Mouse (Mus musculus) limb, embryonic 14.5 days (tissue): ENCODE results near the gene Gm5478. TPM values are rescaled to one million over a fixed set of nuclear protein-coding genes. Genes with fewer than 3 reads are reported as not detected.
"Not testable (repeated sequence)": the region's sequence is repeated elsewhere in the genome, so short reads cannot be mapped to it uniquely, and the experiment has no call there.

Experiments
- ATAC-seq: fragments of 200-750 bp; cut with Nextera tagmentation; 2 replicates; pipeline ENCODE4 v1.8.0; 2017; ENCODE audit warnings: low read depth, moderate number of reproducible peaks, moderate TSS enrichment; ENCODE audit not compliant: low FRiP score
- DNase-seq: peaks from one replicate; pipeline ENCODE4 v3.0.0-alpha.2; 2015; ENCODE audit warnings: low spot score
- H3K27ac ChIP-seq: fragments of 300-500 bp; sonication (generic); replicated peaks from 2 replicates; pipeline ENCODE4 v1.5.1; 2014; ENCODE audit warnings: low read depth, mild to moderate bottlenecking, low read length, moderate library complexity, mixed read lengths
- H3K27me3 ChIP-seq: fragments of 300-500 bp; sonication (generic); 2 replicates; pipeline ENCODE4 v1.6.1; 2014; ENCODE audit warnings: low read length, mixed read lengths; ENCODE audit not compliant: control insufficient read depth, insufficient read depth
- H3K36me3 ChIP-seq: fragments of 300-500 bp; sonication (generic); 2 replicates; pipeline ENCODE4 v1.6.1; 2014; ENCODE audit warnings: mild to moderate bottlenecking, low read length, moderate library complexity, mixed read lengths; ENCODE audit not compliant: control insufficient read depth, insufficient read depth
- H3K4me1 ChIP-seq: fragments of 300-500 bp; sonication (generic); 2 replicates; pipeline ENCODE4 v1.6.1; 2014; ENCODE audit warnings: antibody characterized with exemption, low read length, mixed read lengths; ENCODE audit not compliant: control insufficient read depth, insufficient read depth
- H3K4me2 ChIP-seq: fragments of 300-500 bp; sonication (generic); replicated peaks from 2 replicates; pipeline ENCODE4 v1.6.1; 2014; ENCODE audit warnings: low read depth, mild to moderate bottlenecking, low read length, moderate library complexity; ENCODE audit not compliant: severe bottlenecking
- H3K4me3 ChIP-seq: fragments of 300-500 bp; sonication (generic); replicated peaks from 2 replicates; pipeline ENCODE4 v1.5.1; 2014; ENCODE audit warnings: low read length
- H3K9ac ChIP-seq: fragments of 300-500 bp; sonication (generic); 2 replicates; pipeline ENCODE4 v1.6.1; 2014; ENCODE audit warnings: mild to moderate bottlenecking, low read depth, low read length, moderate library complexity; ENCODE audit not compliant: severe bottlenecking
- H3K9me3 ChIP-seq: fragments of 300-500 bp; sonication (generic); 2 replicates; pipeline ENCODE4 v1.6.1; 2016; ENCODE audit warnings: low read length; ENCODE audit not compliant: control insufficient read depth
- POLR2A ChIP-seq: fragments of 200-500 bp; IDR thresholded peaks from 2 replicates; pipeline ENCODE4 v1.8.0; 2012; ENCODE audit warnings: inconsistent platforms, mild to moderate bottlenecking, moderate library complexity, borderline replicate concordance; ENCODE audit not compliant: insufficient read depth, insufficient read length; ENCODE audit errors: extremely low read depth
- WGBS: fragments of 180-500 bp; shearing (Covaris S2); extraction: QIAGEN DNeasy Blood & Tissue Kit; methylation state at CpG from one replicate; pipeline ENCODE4 v1.1.7; 2014; 5-methylcytosine and 5-hydroxymethylcytosine counted together
- polyA plus RNA-seq, 2 experiments: library from polyadenylated mRNA; depleted of rRNA in 1 of 2; stranded (reverse) in 1 of 2; unstranded in 1 of 2; fragments of >200 nt; fragmentation: Nextera tagmentation in 1 of 2; extraction: Ambion mirVana in 1 of 2; gene quantifications; 2 replicates each; pipeline versions ENCODE4 v1.2.1 to v1.2.3; 2012 to 2014

Gm5478 gene
- polyA plus RNA-seq (2012; rRNA removed) (not detected in 2 replicates), polyA plus RNA-seq (2014; fragmentation: Nextera tagmentation; extraction: Ambion mirVana) (not detected in 2 replicates)

GRCm38 (mm10) chr15:101647280-101647679 is at the start of gene Gm5478:
TSS of gene Gm5478 (minus strand) at chr15:101647380.
- no peaks in the 10 kb centered on the region for H3K27me3 ChIP-seq
- DNase-seq (no peak), ATAC-seq (no peak)
- no peak within 1 kb of the TSS for H3K27ac ChIP-seq
- TF ChIP-seq POLR2A: no peak
- H3K4me1 ChIP-seq: no peaks in the 10 kb centered on the region
- H3K4me2 ChIP-seq: no peak within 1 kb of the TSS
- H3K9ac ChIP-seq: no peak within 1 kb of the TSS
- H3K9me3 ChIP-seq: no peaks in the 10 kb centered on the region
- 79% methylated on average over 3 of the region's 3 CpGs for WGBS
- H3K36me3 ChIP-seq: no peaks in the 10 kb centered on the region
- no peak within 1 kb of the TSS for H3K4me3 ChIP-seq

- Histone ChIP-seq H3K9me3 (no peaks in the 10 kb centered on the region), H3K4me3 (no peak within 1 kb of the TSS), H3K4me2 (no peak within 1 kb of the TSS), H3K27me3 (no peaks in the 10 kb centered on the region), H3K4me1 (no peaks in the 10 kb centered on the region), H3K9ac (no peak within 1 kb of the TSS), H3K27ac (no peak within 1 kb of the TSS), H3K36me3 (no peaks in the 10 kb centered on the region)
- 71% methylated on average over 5 of the region's 5 CpGs for WGBS
- DNase-seq: no peak
- no peak for TF ChIP-seq POLR2A
- ATAC-seq: no peak
Observed at GRCm38 (mm10) chr15:101694207-101694606, 47.0 kb upstream of the Gm5478 start, which contains the start of gene Krt6a. TSS of gene Krt6a (minus strand) at chr15:101694307.

- H3K9me3 ChIP-seq, H3K27ac ChIP-seq, H3K9ac ChIP-seq, H3K4me3 ChIP-seq, DNase-seq, H3K36me3 ChIP-seq, H3K27me3 ChIP-seq, H3K4me2 ChIP-seq, ATAC-seq, H3K4me1 ChIP-seq: not testable (repeated sequence)
- 89% methylated on average over 5 of the region's 5 CpGs for WGBS
Observed at GRCm38 (mm10) chr15:101690460-101690859, 43.3 kb upstream of the Gm5478 start.

GRCm38 (mm10) chr15:101688161-101688560 is 41.0 kb upstream of the Gm5478 start:
- DNase-seq: no peak
- H3K27me3 ChIP-seq: no peaks in the 10 kb centered on the region
- WGBS: 70% methylated on average over 2 of the region's 2 CpGs

GRCm38 (mm10) chr15:101680187-101680586 is 33.0 kb upstream of the Gm5478 start, which contains the start of gene Krt6b:
TSS of gene Krt6b (minus strand) at chr15:101680287.
- no peaks in the 10 kb centered on the region for H3K9me3 ChIP-seq
- no peak within 1 kb of the TSS for H3K9ac ChIP-seq
- H3K36me3 ChIP-seq: no peaks in the 10 kb centered on the region
- no peak for DNase-seq
- no peak within 1 kb of the TSS for H3K27ac ChIP-seq
- no peaks in the 10 kb centered on the region for H3K27me3 ChIP-seq
- no peaks in the 10 kb centered on the region for H3K4me1 ChIP-seq
- no peak for TF ChIP-seq POLR2A
- H3K4me3 ChIP-seq: no peak within 1 kb of the TSS
- no peak within 1 kb of the TSS for H3K4me2 ChIP-seq
- no peak for ATAC-seq
- 94% methylated on average over 2 of the region's 2 CpGs for WGBS

More at GRCm38 (mm10) chr15:101688161-101688560, 41.0 kb upstream of the Gm5478 start:
- H3K4me1 ChIP-seq: no peaks in the 10 kb centered on the region
- no peak overlapping the region for H3K4me2 ChIP-seq
- H3K36me3 ChIP-seq: no peaks in the 10 kb centered on the region
- TF ChIP-seq POLR2A: no peak
- no peak overlapping the region for H3K9ac ChIP-seq
- no peak overlapping the region for H3K27ac ChIP-seq
- no peaks in the 10 kb centered on the region for H3K9me3 ChIP-seq
- no peak for ATAC-seq
- no peak overlapping the region for H3K4me3 ChIP-seq

- 83% methylated on average over 1 of the region's 1 CpGs for WGBS
- no peak for DNase-seq
- H3K4me1 ChIP-seq: no peaks in the 10 kb centered on the region
- no peaks in the 10 kb centered on the region for H3K27me3 ChIP-seq
- H3K27ac ChIP-seq: no peak overlapping the region
- no peak overlapping the region for H3K9ac ChIP-seq
- H3K9me3 ChIP-seq: no peaks in the 10 kb centered on the region
- no peak overlapping the region for H3K4me2 ChIP-seq
- H3K36me3 ChIP-seq: no peaks in the 10 kb centered on the region
- no peak for ATAC-seq
- no peak for TF ChIP-seq POLR2A
- H3K4me3 ChIP-seq: no peak overlapping the region
Observed at GRCm38 (mm10) chr15:101675978-101676377, 28.8 kb upstream of the Gm5478 start.
